Mouse (Mus musculus): ENCODE measurements at regions not wholly inside any gene's neighbourhood (a gene's known extent, or its start where the extent isn't known, plus 50 kb on each side); places are given as distances from the start of the nearest gene placed in this dataset.

GRCm38 (mm10) chr9:115640781-115641180 is 268.5 kb upstream of the Gadl1 start:
- no peak for TF ChIP-seq CTCF (IDR thresholded peaks at IDR 0.05)
- no peaks in the 10 kb centered on the region for H3K27me3 ChIP-seq (ENCODE audit: insufficient read depth, low read length)
- H3K27ac ChIP-seq (ENCODE audit: low read depth, low read length), result no peak overlapping the region
- DNase-seq (ENCODE audit: low spot score) (no peak), ATAC-seq (ENCODE audit: low FRiP score) (no peak)
- H3K4me2 ChIP-seq (ENCODE audit: low read depth, low read length, poor library complexity, severe bottlenecking), result no peak overlapping the region
- no peaks in the 10 kb centered on the region for H3K36me3 ChIP-seq (ENCODE audit: insufficient read depth, low read length)
- no peaks in the 10 kb centered on the region for H3K4me1 ChIP-seq (ENCODE audit: insufficient read depth, low read length)
- no peaks in the 10 kb centered on the region for H3K9me3 ChIP-seq (ENCODE audit: low read length)
- no peak overlapping the region for H3K4me3 ChIP-seq (ENCODE audit: low read depth, low read length)
- WGBS, result 90% methylated on average over 2 of the region's 2 CpGs
- H3K9ac ChIP-seq (replicated peaks; ENCODE audit: low read length, poor library complexity, severe bottlenecking), result no peak overlapping the region

GRCm38 (mm10) chr9:115642032-115642431 is 267.2 kb upstream of the Gadl1 start:
- Histone ChIP-seq H3K27me3 (ENCODE audit: insufficient read depth, low read length) (no peaks in the 10 kb centered on the region), H3K9ac (replicated peaks; ENCODE audit: low read length, poor library complexity, severe bottlenecking) (no peak overlapping the region), H3K4me1 (ENCODE audit: insufficient read depth, low read length) (no peaks in the 10 kb centered on the region), H3K36me3 (ENCODE audit: insufficient read depth, low read length) (no peaks in the 10 kb centered on the region), H3K9me3 (ENCODE audit: low read length) (no peaks in the 10 kb centered on the region), H3K27ac (ENCODE audit: low read depth, low read length) (no peak overlapping the region), H3K4me2 (ENCODE audit: low read depth, low read length, poor library complexity, severe bottlenecking) (no peak overlapping the region), H3K4me3 (ENCODE audit: low read depth, low read length) (no peak overlapping the region)
- DNase-seq (ENCODE audit: low spot score) (no peak), ATAC-seq (ENCODE audit: low FRiP score) (no peak)
- 50% methylated on average over 4 of the region's 4 CpGs for WGBS
- TF ChIP-seq CTCF (IDR thresholded peaks at IDR 0.05), result no peak

GRCm38 (mm10) chr9:115644953-115645352 is 264.3 kb upstream of the Gadl1 start:
- H3K4me1 ChIP-seq (ENCODE audit: insufficient read depth, low read length), result no peaks in the 10 kb centered on the region
- no peak overlapping the region for H3K4me3 ChIP-seq (ENCODE audit: low read depth, low read length)
- H3K9ac ChIP-seq (replicated peaks; ENCODE audit: low read length, poor library complexity, severe bottlenecking), result no peak overlapping the region
- DNase-seq (ENCODE audit: low spot score) (no peak), ATAC-seq (ENCODE audit: low FRiP score) (no peak)
- WGBS, result 86% methylated on average over 9 of the region's 9 CpGs
- no peaks in the 10 kb centered on the region for H3K9me3 ChIP-seq (ENCODE audit: low read length)
- no peaks in the 10 kb centered on the region for H3K36me3 ChIP-seq (ENCODE audit: insufficient read depth, low read length)
- no peak overlapping the region for H3K4me2 ChIP-seq (ENCODE audit: low read depth, low read length, poor library complexity, severe bottlenecking)
- TF ChIP-seq CTCF (IDR thresholded peaks at IDR 0.05), result no peak
- H3K27me3 ChIP-seq (ENCODE audit: insufficient read depth, low read length), result no peaks in the 10 kb centered on the region
- no peak overlapping the region for H3K27ac ChIP-seq (ENCODE audit: low read depth, low read length)

- WGBS, result 36% methylated on average over 7 of the region's 7 CpGs
These were observed 263.0 kb upstream of the Gadl1 start for GRCm38 (mm10) chr9:115646226-115646625.

GRCm38 (mm10) chr9:115651708-115652107 is 257.5 kb upstream of the Gadl1 start:
- Histone ChIP-seq H3K4me3 (ENCODE audit: low read depth, low read length) (no peak overlapping the region), H3K36me3 (ENCODE audit: insufficient read depth, low read length) (no peaks in the 10 kb centered on the region), H3K9me3 (ENCODE audit: low read length) (no peaks in the 10 kb centered on the region), H3K4me1 (ENCODE audit: insufficient read depth, low read length) (no peaks in the 10 kb centered on the region), H3K9ac (replicated peaks; ENCODE audit: low read length, poor library complexity, severe bottlenecking) (no peak overlapping the region), H3K27ac (ENCODE audit: low read depth, low read length) (no peak overlapping the region), H3K4me2 (ENCODE audit: low read depth, low read length, poor library complexity, severe bottlenecking) (no peak overlapping the region), H3K27me3 (ENCODE audit: insufficient read depth, low read length) (no peaks in the 10 kb centered on the region)
- WGBS, result 93% methylated on average over 2 of the region's 2 CpGs
- ATAC-seq (ENCODE audit: low FRiP score), result no peak
- no peak for DNase-seq (ENCODE audit: low spot score)
- TF ChIP-seq CTCF (IDR thresholded peaks at IDR 0.05), result no peak

More at GRCm38 (mm10) chr9:115646226-115646625, 263.0 kb upstream of the Gadl1 start:
- Histone ChIP-seq H3K27me3 (ENCODE audit: insufficient read depth, low read length) (no peaks in the 10 kb centered on the region), H3K4me3 (ENCODE audit: low read depth, low read length) (no peak overlapping the region), H3K9ac (replicated peaks; ENCODE audit: low read length, poor library complexity, severe bottlenecking) (no peak overlapping the region), H3K36me3 (ENCODE audit: insufficient read depth, low read length) (no peaks in the 10 kb centered on the region), H3K9me3 (ENCODE audit: low read length) (no peaks in the 10 kb centered on the region), H3K4me2 (ENCODE audit: low read depth, low read length, poor library complexity, severe bottlenecking) (no peak overlapping the region), H3K27ac (ENCODE audit: low read depth, low read length) (no peak overlapping the region), H3K4me1 (ENCODE audit: insufficient read depth, low read length) (no peaks in the 10 kb centered on the region)
- TF ChIP-seq CTCF (IDR thresholded peaks at IDR 0.05), result no peak
- ATAC-seq (ENCODE audit: low FRiP score) (no peak), DNase-seq (ENCODE audit: low spot score) (no peak)

GRCm38 (mm10) chr9:115653116-115653515 is 256.1 kb upstream of the Gadl1 start:
- peak; percentile 32 for TF ChIP-seq CTCF (IDR thresholded peaks at IDR 0.05)
- Histone ChIP-seq H3K9me3 (ENCODE audit: low read length) (no peaks in the 10 kb centered on the region), H3K36me3 (ENCODE audit: insufficient read depth, low read length) (no peaks in the 10 kb centered on the region), H3K9ac (replicated peaks; ENCODE audit: low read length, poor library complexity, severe bottlenecking) (no peak overlapping the region), H3K27me3 (ENCODE audit: insufficient read depth, low read length) (no peaks in the 10 kb centered on the region), H3K4me1 (ENCODE audit: insufficient read depth, low read length) (no peaks in the 10 kb centered on the region), H3K4me2 (ENCODE audit: low read depth, low read length, poor library complexity, severe bottlenecking) (no peak overlapping the region), H3K27ac (ENCODE audit: low read depth, low read length) (no peak overlapping the region), H3K4me3 (ENCODE audit: low read depth, low read length) (no peak overlapping the region)
- 95% methylated on average over 5 of the region's 5 CpGs for WGBS
- no peak for ATAC-seq (ENCODE audit: low FRiP score)
- DNase-seq (ENCODE audit: low spot score), result no peak
